Mouse (Mus musculus) erythroblast, embryonic 14.5 days (primary cell): ENCODE data around the gene Polr2e.

ENCODE experiments used
- GATA1 ChIP-seq: IDR thresholded peaks from 2 replicates; pipeline ENCODE4 v1.6.1; 2012; ENCODE audit warnings: low read length, inconsistent platforms, mixed read lengths
- TAL1 ChIP-seq: IDR thresholded peaks from 3 replicates; pipeline ENCODE4 v1.6.1; 2012; ENCODE audit warnings: low read length, inconsistent platforms, mixed read lengths

GRCm38 (mm10) chr10:80015583-80015982 is 24.0 kb downstream of the Polr2e start:
- TF ChIP-seq GATA1, result no peak
- no peak for TF ChIP-seq TAL1
